Mouse (Mus musculus) CH12.LX (cell line): ENCODE results near the gene Ntrk3. TPM values are rescaled to one million over a fixed set of nuclear protein-coding genes. Genes with fewer than 3 reads are reported as not detected.

Experiments
- DNase-seq: peaks from one replicate; pipeline ENCODE4 v3.0.0-alpha.2; 2013; ENCODE audit errors: extremely low read depth
- H3K27ac ChIP-seq: 2 replicates; pipeline ENCODE4 v1.5.1; 2012; ENCODE audit warnings: low read depth, mild to moderate bottlenecking, control low read depth, moderate library complexity; ENCODE audit not compliant: insufficient read depth
- H3K27me3 ChIP-seq: replicated peaks from 2 replicates; pipeline ENCODE3; 2012; ENCODE audit warnings: inconsistent platforms
- H3K36me3 ChIP-seq, 2 experiments: replicated peaks in 1 of 2; 2 replicates each; pipeline versions ENCODE3 to v1.6.1; 2012; ENCODE audit warnings: inconsistent platforms in 1 of 2, low read length in 1 of 2, mild to moderate bottlenecking in 1 of 2, mixed read lengths in 1 of 2, moderate library complexity in 1 of 2; ENCODE audit not compliant: control insufficient read depth in 1 of 2, insufficient read depth in 1 of 2
- H3K4me1 ChIP-seq, 2 experiments: 2 replicates each; pipeline ENCODE4 v1.6.1; 2012; ENCODE audit warnings: inconsistent platforms in 1 of 2, moderate library complexity in 1 of 2; ENCODE audit not compliant: insufficient read depth in 2 of 2, control insufficient read depth in 1 of 2
- H3K4me2 ChIP-seq: 2 replicates; pipeline ENCODE4 v1.6.1; 2012; ENCODE audit warnings: low read depth, mild to moderate bottlenecking, control low read depth; ENCODE audit not compliant: poor library complexity, insufficient read depth, severe bottlenecking
- H3K4me3 ChIP-seq, 3 experiments: fragments of 150-350 bp in 1 of 3; sonication (generic) in 1 of 3; replicated peaks in 1 of 3; 2 replicates each; pipeline versions ENCODE3 to v1.5.1; 2011 to 2012; ENCODE audit warnings: low read depth in 2 of 3, low read length in 2 of 3, mild to moderate bottlenecking in 2 of 3, moderate library complexity in 2 of 3, control low read depth in 1 of 3, improper control_type of control experiment in 1 of 3, inconsistent platforms in 1 of 3, mixed read lengths in 1 of 3; ENCODE audit not compliant: poor library complexity in 1 of 3
- H3K79me2 ChIP-seq: replicated peaks from 2 replicates; pipeline ENCODE4 v1.6.1; 2012; ENCODE audit warnings: mild to moderate bottlenecking, moderate library complexity; ENCODE audit not compliant: control insufficient read depth, poor library complexity, insufficient read depth, severe bottlenecking; ENCODE audit errors: extremely low read depth
- H3K9ac ChIP-seq: 2 replicates; pipeline ENCODE4 v1.6.1; 2012; ENCODE audit warnings: low read depth, mild to moderate bottlenecking, control low read depth, moderate library complexity; ENCODE audit not compliant: insufficient read depth
- H3K9me3 ChIP-seq: replicated peaks from 2 replicates; pipeline ENCODE3; 2012; ENCODE audit warnings: low read length, inconsistent platforms, mixed read lengths
- BHLHE40 ChIP-seq: IDR thresholded peaks from 2 replicates; pipeline ENCODE4 v1.6.1; 2011; ENCODE audit warnings: mild to moderate bottlenecking, low read depth, low read length, improper control_type of control experiment
- CHD1 ChIP-seq: IDR thresholded peaks from 2 replicates; pipeline ENCODE4 v1.6.1; 2012; ENCODE audit warnings: low read depth, low read length, improper control_type of control experiment, inconsistent platforms
- CHD2 ChIP-seq: IDR thresholded peaks from 2 replicates; pipeline ENCODE4 v1.6.1; 2011; ENCODE audit warnings: low read length, improper control_type of control experiment
- CTCF ChIP-seq, 2 experiments: IDR thresholded peaks in 1 of 2; conservative IDR thresholded peaks in 1 of 2; 2 replicates each; pipeline ENCODE4 v1.5.1; 2011 to 2012; ENCODE audit warnings: low read depth in 2 of 2, low read length in 2 of 2, improper control_type of control experiment in 1 of 2, inconsistent platforms in 1 of 2, mild to moderate bottlenecking in 1 of 2, moderate library complexity in 1 of 2
- E2F4 ChIP-seq: IDR thresholded peaks from 2 replicates; pipeline ENCODE4 v1.6.1; 2011; ENCODE audit warnings: low read depth, low read length, improper control_type of control experiment; ENCODE audit not compliant: insufficient replicate concordance
- JUN ChIP-seq: IDR thresholded peaks from 2 replicates; pipeline ENCODE4 v1.6.1; 2011; ENCODE audit warnings: low read depth, mild to moderate bottlenecking, low read length, improper control_type of control experiment, moderate library complexity; ENCODE audit not compliant: insufficient read depth
- JUND ChIP-seq: conservative IDR thresholded peaks from 2 replicates; pipeline ENCODE4 v1.6.1; 2011; ENCODE audit warnings: low read depth, low read length, improper control_type of control experiment
- KAT2A ChIP-seq: IDR thresholded peaks from 2 replicates; pipeline ENCODE4 v1.6.1; 2012; ENCODE audit warnings: low read length, improper control_type of control experiment, inconsistent platforms; ENCODE audit not compliant: insufficient replicate concordance
- MAFK ChIP-seq: IDR thresholded peaks from 2 replicates; pipeline ENCODE4 v1.6.1; 2011; ENCODE audit warnings: low read length, improper control_type of control experiment; ENCODE audit not compliant: insufficient replicate concordance
- NELFE ChIP-seq: IDR thresholded peaks from 2 replicates; pipeline ENCODE4 v1.6.1; 2011; ENCODE audit warnings: low read depth, low read length, improper control_type of control experiment
- NRF1 ChIP-seq: IDR thresholded peaks from 2 replicates; pipeline ENCODE4 v1.6.1; 2014; ENCODE audit warnings: low read depth, mild to moderate bottlenecking, inconsistent platforms, low read length, improper control_type of control experiment, moderate library complexity
- PAX5 ChIP-seq: IDR thresholded peaks from 2 replicates; pipeline ENCODE4 v1.6.1; 2012; ENCODE audit warnings: low read length, inconsistent platforms, mixed read lengths
- POLR2A ChIP-seq: IDR thresholded peaks from 2 replicates; pipeline ENCODE4 v1.6.1; 2011; ENCODE audit warnings: low read depth, mild to moderate bottlenecking, improper control_type of control experiment, low read length
- RAD21 ChIP-seq: IDR thresholded peaks from 2 replicates; pipeline ENCODE4 v1.6.1; 2011; ENCODE audit warnings: low read depth, mild to moderate bottlenecking, low read length, improper control_type of control experiment, moderate library complexity
- RCOR1 ChIP-seq: conservative IDR thresholded peaks from 2 replicates; pipeline ENCODE4 v1.6.1; 2012; ENCODE audit warnings: low read depth, mild to moderate bottlenecking, inconsistent platforms, low read length, improper control_type of control experiment
- SIN3A ChIP-seq: IDR thresholded peaks from 2 replicates; pipeline ENCODE4 v1.6.1; 2012; ENCODE audit warnings: low read length, improper control_type of control experiment, inconsistent platforms
- SMC3 ChIP-seq: IDR thresholded peaks from 2 replicates; pipeline ENCODE4 v1.6.1; 2011; ENCODE audit warnings: low read depth, low read length, improper control_type of control experiment
- TBP ChIP-seq: conservative IDR thresholded peaks from 2 replicates; pipeline ENCODE4 v1.6.1; 2011; ENCODE audit warnings: low read depth, low read length, improper control_type of control experiment
- TCF12 ChIP-seq: IDR thresholded peaks from 2 replicates; pipeline ENCODE4 v1.6.1; 2014; ENCODE audit warnings: low read depth, mild to moderate bottlenecking, inconsistent platforms, low read length, improper control_type of control experiment
- ZC3H11A ChIP-seq: IDR thresholded peaks from 2 replicates; pipeline ENCODE4 v1.6.1; 2012; ENCODE audit warnings: low read depth, mild to moderate bottlenecking, inconsistent platforms, low read length, improper control_type of control experiment
- dilution Hi-C: fragments of 300-500 bp; cut with MboI; formaldehyde crosslinking; loops from 2 replicates; pipeline ENCODE4 v1.14.3; 2020; ENCODE audit warnings: low sequenced_read_pairs; ENCODE audit not compliant: extremely low pct_unique_long_range_greater_than_20kb, extremely low pct_ligation_motif_present
- in situ Hi-C: fragments of 300-500 bp; cut with MboI; formaldehyde crosslinking; loops from 3 replicates; pipeline ENCODE4 v1.14.3; 2019; ENCODE audit warnings: low sequenced_read_pairs, low pct_ligation_motif_present, low pct_unique_long_range_greater_than_20kb, mixed read lengths
- polyA plus RNA-seq: library from polyadenylated mRNA; unstranded; fragments of >175 nt; gene quantifications from 2 replicates; pipeline ENCODE4 v1.2.1, GENCODE M21; 2012; ENCODE audit warnings: low read depth; ENCODE audit not compliant: insufficient read length
- total RNA-seq, 2 experiments: library from RNA; depleted of rRNA; stranded (reverse); fragments of 300-350 nt in 1 of 2; fragments of >200 nt in 1 of 2; gene quantifications; 2 replicates each; pipeline ENCODE4 v1.2.3; 2012 to 2014

Gene Ntrk3
- total and polyA plus RNA-seq, 3 experiments: 0.21 TPM; not detected in 2

DNA sequence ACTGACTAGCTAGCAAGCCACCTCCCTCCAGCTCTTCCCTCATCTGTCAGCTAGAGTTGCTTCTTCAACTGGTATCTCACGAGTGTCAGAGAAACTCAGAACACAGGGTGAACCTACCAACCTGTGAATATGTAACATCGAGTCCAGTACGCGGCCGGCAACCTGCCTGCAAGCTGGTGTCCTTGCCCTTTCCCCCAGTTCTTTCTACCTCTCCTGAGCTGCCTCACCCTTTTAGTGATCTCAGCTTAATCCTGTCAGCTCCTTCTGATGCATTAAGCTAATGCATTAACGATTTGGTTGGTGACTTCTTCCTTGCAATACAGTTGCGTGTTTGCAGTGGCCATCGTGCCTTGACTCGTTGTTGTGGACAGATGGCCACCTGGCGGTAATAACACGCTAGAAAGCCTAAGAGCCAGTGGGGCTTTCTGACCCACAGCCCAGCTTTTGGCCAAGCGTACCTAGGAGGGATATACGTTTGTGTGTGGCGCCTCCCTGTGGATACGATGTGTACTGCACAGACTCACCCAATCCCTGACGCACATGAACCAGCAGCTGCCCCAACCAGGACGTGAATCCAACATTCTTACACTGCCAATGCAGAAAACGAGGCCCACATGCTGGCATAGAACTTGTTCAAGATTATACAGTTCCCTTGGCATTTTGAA is 28.3 kb upstream of the Ntrk3 start:
- H3K4me1 ChIP-seq: no peaks in the 10 kb centered on the region
- no peak overlapping the region for H3K4me3 ChIP-seq
- H3K27ac ChIP-seq: no peak overlapping the region
- in situ Hi-C loops (no loop called here), dilution Hi-C loops (no loop called here)
- no peaks in the 10 kb centered on the region for H3K36me3 ChIP-seq
- DNase-seq: peak; percentile 57
- peaks cover 69% of the 10 kb centered on the region for H3K27me3 ChIP-seq
- no peak overlapping the region for H3K4me2 ChIP-seq
- no peak for TF ChIP-seq CHD1
- no peak for TF ChIP-seq TBP
- TF ChIP-seq SMC3: peak; percentile 66
- no peak for TF ChIP-seq POLR2A
- TF ChIP-seq CTCF (conservative IDR thresholded peaks at IDR 0.05 in 1 of 2, IDR thresholded peaks at IDR 0.05 in 1 of 2; ENCODE audit: low read depth in 2 of 2, low read length in 2 of 2): peak; percentile 49 to 90
- TF ChIP-seq JUN: no peak
- no peak for TF ChIP-seq MAFK
- TF ChIP-seq JUND: no peak
- no peak for TF ChIP-seq PAX5
- TF ChIP-seq ZC3H11A: no peak
- peak; percentile 84 for TF ChIP-seq RAD21
- H3K79me2 ChIP-seq: no peaks in the 10 kb centered on the region
- H3K9me3 ChIP-seq: no peaks in the 10 kb centered on the region
- no peak overlapping the region for H3K9ac ChIP-seq

DNA sequence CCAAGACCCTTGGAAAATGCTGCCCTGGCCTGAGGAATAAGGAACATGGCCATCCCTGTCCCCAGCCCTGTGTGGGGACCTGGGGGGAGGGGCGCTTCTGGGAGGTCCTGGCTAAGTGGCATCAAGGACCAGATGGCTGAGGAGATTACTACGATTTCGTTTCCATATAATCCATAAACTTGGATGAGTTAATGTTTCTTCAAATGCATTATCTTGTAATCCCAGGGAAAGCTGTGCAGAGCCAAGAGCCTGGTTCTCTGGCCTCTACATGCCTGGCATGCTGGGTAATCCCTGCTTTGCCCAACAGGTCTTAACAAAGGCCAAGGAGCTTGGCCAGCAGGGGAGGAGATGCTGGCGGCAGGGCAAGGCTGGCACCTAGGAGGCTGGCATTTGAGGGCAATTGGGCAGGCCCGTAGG is 27.4 kb upstream of the Ntrk3 start:
- Histone ChIP-seq H3K9ac (no peak overlapping the region), H3K27ac (no peak overlapping the region), H3K4me2 (no peak overlapping the region), H3K79me2 (no peaks in the 10 kb centered on the region)
- no peak for TF ChIP-seq RCOR1
- no peak for TF ChIP-seq E2F4
- TF ChIP-seq CTCF (conservative IDR thresholded peaks at IDR 0.05 in 1 of 2, IDR thresholded peaks at IDR 0.05 in 1 of 2; ENCODE audit: low read depth in 2 of 2, low read length in 2 of 2): no peak
- no peak for TF ChIP-seq TCF12
- no peak for TF ChIP-seq KAT2A
- no peak for TF ChIP-seq SIN3A
- TF ChIP-seq NRF1: no peak
- TF ChIP-seq BHLHE40: no peak
- no peak for TF ChIP-seq RAD21
- TF ChIP-seq CHD2: no peak
- no peak for TF ChIP-seq CHD1
- no peak for TF ChIP-seq NELFE
- TF ChIP-seq, all 38 proteins: peak for 0
- H3K36me3 ChIP-seq: no peaks in the 10 kb centered on the region
- H3K4me3 ChIP-seq: no peak overlapping the region
- DNase-seq: no peak
- H3K27me3 ChIP-seq: peaks cover 79% of the 10 kb centered on the region
- in situ Hi-C loops (no loop called here), dilution Hi-C loops (no loop called here)
- no peaks in the 10 kb centered on the region for H3K4me1 ChIP-seq
- H3K9me3 ChIP-seq: no peaks in the 10 kb centered on the region
